Mouse (Mus musculus) CH12.LX (cell line): ENCODE measurements around the gene Ly6g6e. TPM values are rescaled to one million over a fixed set of nuclear protein-coding genes. Genes with fewer than 3 reads are reported as not detected.

Experiments
- DNase-seq: peaks from one replicate; pipeline ENCODE4 v3.0.0-alpha.2; 2013; ENCODE audit errors: extremely low read depth
- H3K27ac ChIP-seq: 2 replicates; pipeline ENCODE4 v1.5.1; 2012; ENCODE audit warnings: low read depth, mild to moderate bottlenecking, control low read depth, moderate library complexity; ENCODE audit not compliant: insufficient read depth
- H3K27me3 ChIP-seq: replicated peaks from 2 replicates; pipeline ENCODE3; 2012; ENCODE audit warnings: inconsistent platforms
- H3K36me3 ChIP-seq, 2 experiments: replicated peaks in 1 of 2; 2 replicates each; pipeline versions ENCODE3 to v1.6.1; 2012; ENCODE audit warnings: inconsistent platforms in 1 of 2, low read length in 1 of 2, mild to moderate bottlenecking in 1 of 2, mixed read lengths in 1 of 2, moderate library complexity in 1 of 2; ENCODE audit not compliant: control insufficient read depth in 1 of 2, insufficient read depth in 1 of 2
- H3K4me1 ChIP-seq, 2 experiments: 2 replicates each; pipeline ENCODE4 v1.6.1; 2012; ENCODE audit warnings: inconsistent platforms in 1 of 2, moderate library complexity in 1 of 2; ENCODE audit not compliant: insufficient read depth in 2 of 2, control insufficient read depth in 1 of 2
- H3K4me2 ChIP-seq: 2 replicates; pipeline ENCODE4 v1.6.1; 2012; ENCODE audit warnings: low read depth, mild to moderate bottlenecking, control low read depth; ENCODE audit not compliant: poor library complexity, insufficient read depth, severe bottlenecking
- H3K4me3 ChIP-seq, 3 experiments: fragments of 150-350 bp in 1 of 3; sonication (generic) in 1 of 3; replicated peaks in 1 of 3; 2 replicates each; pipeline versions ENCODE3 to v1.5.1; 2011 to 2012; ENCODE audit warnings: low read depth in 2 of 3, low read length in 2 of 3, mild to moderate bottlenecking in 2 of 3, moderate library complexity in 2 of 3, control low read depth in 1 of 3, improper control_type of control experiment in 1 of 3, inconsistent platforms in 1 of 3, mixed read lengths in 1 of 3; ENCODE audit not compliant: poor library complexity in 1 of 3
- H3K79me2 ChIP-seq: replicated peaks from 2 replicates; pipeline ENCODE4 v1.6.1; 2012; ENCODE audit warnings: mild to moderate bottlenecking, moderate library complexity; ENCODE audit not compliant: control insufficient read depth, poor library complexity, insufficient read depth, severe bottlenecking; ENCODE audit errors: extremely low read depth
- H3K9ac ChIP-seq: 2 replicates; pipeline ENCODE4 v1.6.1; 2012; ENCODE audit warnings: low read depth, mild to moderate bottlenecking, control low read depth, moderate library complexity; ENCODE audit not compliant: insufficient read depth
- H3K9me3 ChIP-seq: replicated peaks from 2 replicates; pipeline ENCODE3; 2012; ENCODE audit warnings: low read length, inconsistent platforms, mixed read lengths
- CHD1 ChIP-seq: IDR thresholded peaks from 2 replicates; pipeline ENCODE4 v1.6.1; 2012; ENCODE audit warnings: low read depth, low read length, improper control_type of control experiment, inconsistent platforms
- CHD2 ChIP-seq: IDR thresholded peaks from 2 replicates; pipeline ENCODE4 v1.6.1; 2011; ENCODE audit warnings: low read length, improper control_type of control experiment
- CTCF ChIP-seq, 2 experiments: IDR thresholded peaks in 1 of 2; conservative IDR thresholded peaks in 1 of 2; 2 replicates each; pipeline ENCODE4 v1.5.1; 2011 to 2012; ENCODE audit warnings: low read depth in 2 of 2, low read length in 2 of 2, improper control_type of control experiment in 1 of 2, inconsistent platforms in 1 of 2, mild to moderate bottlenecking in 1 of 2, moderate library complexity in 1 of 2
- E2F4 ChIP-seq: IDR thresholded peaks from 2 replicates; pipeline ENCODE4 v1.6.1; 2011; ENCODE audit warnings: low read depth, low read length, improper control_type of control experiment; ENCODE audit not compliant: insufficient replicate concordance
- ELF1 ChIP-seq: IDR thresholded peaks from 2 replicates; pipeline ENCODE4 v1.6.1; 2014; ENCODE audit warnings: low read depth, mild to moderate bottlenecking, inconsistent platforms, low read length, improper control_type of control experiment
- EP300 ChIP-seq: IDR thresholded peaks from 2 replicates; pipeline ENCODE4 v1.6.1; 2011; ENCODE audit warnings: low read length, improper control_type of control experiment
- GABPA ChIP-seq: IDR thresholded peaks from 2 replicates; pipeline ENCODE4 v1.6.1; 2012; ENCODE audit warnings: low read depth, low read length, improper control_type of control experiment, inconsistent platforms; ENCODE audit not compliant: insufficient replicate concordance
- JUND ChIP-seq: conservative IDR thresholded peaks from 2 replicates; pipeline ENCODE4 v1.6.1; 2011; ENCODE audit warnings: low read depth, low read length, improper control_type of control experiment
- KAT2A ChIP-seq: IDR thresholded peaks from 2 replicates; pipeline ENCODE4 v1.6.1; 2012; ENCODE audit warnings: low read length, improper control_type of control experiment, inconsistent platforms; ENCODE audit not compliant: insufficient replicate concordance
- MAX ChIP-seq: IDR thresholded peaks from 2 replicates; pipeline ENCODE4 v1.6.1; 2011; ENCODE audit warnings: low read length, improper control_type of control experiment
- MAZ ChIP-seq: IDR thresholded peaks from 2 replicates; pipeline ENCODE4 v1.6.1; 2012; ENCODE audit warnings: low read depth, mild to moderate bottlenecking, inconsistent platforms, low read length, improper control_type of control experiment, moderate library complexity
- MEF2A ChIP-seq: IDR thresholded peaks from 2 replicates; pipeline ENCODE4 v1.6.1; 2014; ENCODE audit warnings: low read depth, mild to moderate bottlenecking, inconsistent platforms, low read length, improper control_type of control experiment, borderline replicate concordance
- MXI1 ChIP-seq: IDR thresholded peaks from 2 replicates; pipeline ENCODE4 v1.6.1; 2011; ENCODE audit warnings: mild to moderate bottlenecking, low read depth, low read length, improper control_type of control experiment
- MYC ChIP-seq: IDR thresholded peaks from 2 replicates; pipeline ENCODE4 v1.6.1; 2011; ENCODE audit warnings: low read depth, mild to moderate bottlenecking, improper control_type of control experiment, low read length
- NELFE ChIP-seq: IDR thresholded peaks from 2 replicates; pipeline ENCODE4 v1.6.1; 2011; ENCODE audit warnings: low read depth, low read length, improper control_type of control experiment
- NRF1 ChIP-seq: IDR thresholded peaks from 2 replicates; pipeline ENCODE4 v1.6.1; 2014; ENCODE audit warnings: low read depth, mild to moderate bottlenecking, inconsistent platforms, low read length, improper control_type of control experiment, moderate library complexity
- PAX5 ChIP-seq: IDR thresholded peaks from 2 replicates; pipeline ENCODE4 v1.6.1; 2012; ENCODE audit warnings: low read length, inconsistent platforms, mixed read lengths
- POLR2AphosphoS2 ChIP-seq: IDR thresholded peaks from 2 replicates; pipeline ENCODE4 v1.6.1; 2011; ENCODE audit warnings: low read depth, low read length, improper control_type of control experiment
- ZC3H11A ChIP-seq: IDR thresholded peaks from 2 replicates; pipeline ENCODE4 v1.6.1; 2012; ENCODE audit warnings: low read depth, mild to moderate bottlenecking, inconsistent platforms, low read length, improper control_type of control experiment
- ZKSCAN1 ChIP-seq: IDR thresholded peaks from 2 replicates; pipeline ENCODE4 v1.6.1; 2012; ENCODE audit warnings: low read depth, inconsistent platforms, low read length, improper control_type of control experiment, borderline replicate concordance
- dilution Hi-C: fragments of 300-500 bp; cut with MboI; formaldehyde crosslinking; loops from 2 replicates; pipeline ENCODE4 v1.14.3; 2020; ENCODE audit warnings: low sequenced_read_pairs; ENCODE audit not compliant: extremely low pct_unique_long_range_greater_than_20kb, extremely low pct_ligation_motif_present
- in situ Hi-C: fragments of 300-500 bp; cut with MboI; formaldehyde crosslinking; loops from 3 replicates; pipeline ENCODE4 v1.14.3; 2019; ENCODE audit warnings: low sequenced_read_pairs, low pct_ligation_motif_present, low pct_unique_long_range_greater_than_20kb, mixed read lengths
- polyA plus RNA-seq: library from polyadenylated mRNA; unstranded; fragments of >175 nt; gene quantifications from 2 replicates; pipeline ENCODE4 v1.2.1, GENCODE M21; 2012; ENCODE audit warnings: low read depth; ENCODE audit not compliant: insufficient read length
- total RNA-seq, 2 experiments: library from RNA; depleted of rRNA; stranded (reverse); fragments of 300-350 nt in 1 of 2; fragments of >200 nt in 1 of 2; gene quantifications; 2 replicates each; pipeline ENCODE4 v1.2.3; 2012 to 2014

The Ly6g6e gene
- total and polyA plus RNA-seq, 3 experiments: not detected

DNA sequence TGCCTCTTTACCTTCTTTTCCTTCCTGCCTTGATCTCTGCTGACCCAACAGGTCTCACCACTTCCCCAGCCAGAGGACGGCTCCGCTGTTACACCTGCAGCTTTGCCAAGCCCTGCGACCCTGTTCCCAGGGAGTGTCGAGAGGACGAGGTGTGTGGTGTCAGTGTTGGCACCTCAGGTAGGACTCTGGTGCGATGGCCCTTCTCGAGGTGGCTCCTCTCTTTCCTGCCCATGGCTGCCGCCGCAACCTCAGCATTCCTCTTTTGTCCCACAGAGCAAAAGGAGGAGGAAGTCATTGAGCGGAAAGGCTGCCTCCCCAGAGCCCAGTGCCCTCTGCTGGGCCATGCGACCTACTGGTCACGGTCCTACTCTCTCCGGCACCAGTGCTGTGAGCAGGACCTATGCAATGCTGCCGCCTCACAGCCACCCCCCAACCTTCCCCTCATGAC lies 1.1 kb downstream of the Ly6g6e start, which contains the start of gene Ly6g6d:
Ly6g6d (minus strand) TSS at position 280 of the 448 bp plus-strand sequence.
- Histone ChIP-seq H3K79me2 (no peaks in the 10 kb centered on the region), H3K9ac (no peak within 1 kb of the TSS), H3K36me3 (no peaks in the 10 kb centered on the region), H3K4me3 (no peak within 1 kb of the TSS), H3K4me2 (no peak within 1 kb of the TSS), H3K27ac (no peak within 1 kb of the TSS), H3K9me3 (no peaks in the 10 kb centered on the region), H3K27me3 (no peaks in the 10 kb centered on the region), H3K4me1 (peaks cover 14 to 22% of the 10 kb centered on the region in 2 experiments)
- in situ Hi-C loops (no loop called here), dilution Hi-C loops (no loop called here)
- no peak for DNase-seq
- no peak for TF ChIP-seq MAZ
- no peak for TF ChIP-seq E2F4
- no peak for TF ChIP-seq CHD2
- TF ChIP-seq NELFE: no peak
- no peak for TF ChIP-seq NRF1
- no peak for TF ChIP-seq ZKSCAN1

DNA sequence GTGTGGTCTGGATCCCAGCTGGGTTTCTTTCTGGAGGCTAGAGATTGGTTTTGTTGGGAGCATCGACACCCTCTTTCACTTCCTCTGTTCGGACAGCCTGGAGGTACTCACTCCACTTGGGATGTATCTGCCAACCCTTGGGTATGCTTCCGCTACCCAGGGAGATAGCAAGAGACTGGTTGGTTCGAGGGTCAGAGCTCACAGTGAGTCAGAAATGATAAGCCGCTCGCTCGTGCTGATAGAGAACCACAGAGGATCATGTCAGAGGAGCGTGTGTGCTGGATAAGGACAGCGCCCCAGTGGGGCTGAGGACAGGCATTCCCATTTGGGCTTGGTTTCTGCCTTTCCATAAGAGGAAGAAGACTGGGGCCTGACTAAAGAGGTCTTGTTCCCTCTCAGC lies 3.1 kb downstream of the Ly6g6e start:
- Histone ChIP-seq H3K79me2 (no peaks in the 10 kb centered on the region), H3K27me3 (no peaks in the 10 kb centered on the region), H3K4me2 (no peak overlapping the region), H3K9me3 (no peaks in the 10 kb centered on the region), H3K36me3 (no peaks in the 10 kb centered on the region), H3K27ac (no peak overlapping the region), H3K9ac (no peak overlapping the region), H3K4me3 (no peak overlapping the region), H3K4me1 (peaks cover 17 to 22% of the 10 kb centered on the region in 2 experiments)
- dilution Hi-C loops (no loop called here), in situ Hi-C loops (no loop called here)
- DNase-seq: no peak
- no peak for TF ChIP-seq MAX
- TF ChIP-seq ZC3H11A: no peak
- TF ChIP-seq KAT2A: no peak
- TF ChIP-seq POLR2AphosphoS2: no peak
- TF ChIP-seq E2F4: no peak
- TF ChIP-seq GABPA: no peak
- no peak for TF ChIP-seq CTCF (conservative IDR thresholded peaks at IDR 0.05 in 1 of 2, IDR thresholded peaks at IDR 0.05 in 1 of 2; ENCODE audit: low read depth in 2 of 2, low read length in 2 of 2)
- no peak for TF ChIP-seq JUND
- no peak for TF ChIP-seq MAZ
- TF ChIP-seq MXI1: no peak
- TF ChIP-seq EP300: no peak
- TF ChIP-seq MYC: no peak
- TF ChIP-seq CHD1: no peak
- TF ChIP-seq ZKSCAN1: no peak
- TF ChIP-seq NRF1: no peak
- no peak for TF ChIP-seq MEF2A
- TF ChIP-seq ELF1: no peak
- TF ChIP-seq PAX5: no peak
